Mouse (Mus musculus): ENCODE results near the gene Fgr.

- no peak for TF ChIP-seq CTCF (IDR thresholded peaks at IDR 0.05; ENCODE audit: low read depth, low read length)
- no peak for TF ChIP-seq GATA2 (IDR thresholded peaks at IDR 0.05; ENCODE audit: borderline replicate concordance, low read depth, low read length)
- no peak for TF ChIP-seq GATA1 (IDR thresholded peaks at IDR 0.05; ENCODE audit: borderline replicate concordance, low read length)
- TF ChIP-seq TAL1 (conservative IDR thresholded peaks at IDR 0.05; ENCODE audit: low read depth, low read length), result no peak
These were observed 9.1 kb downstream of the Fgr start for GRCm38 (mm10) chr4:132982999-132983398.

Measured in G1E (cell line).